Mouse (Mus musculus) c-Kit-positive CD71-positive TER-119-negative erythroid progenitor cells, embryonic 14.5 days (primary cell): ENCODE results near the gene Fbxo46.
A peak's percentile ranks its signal among the peaks of the same experiment; 100 is the strongest.

Source experiments
- DNase-seq: peaks from one replicate; pipeline ENCODE4 v3.0.0-alpha.2; 2013; ENCODE audit warnings: low read depth

Gene Fbxo46

DNA sequence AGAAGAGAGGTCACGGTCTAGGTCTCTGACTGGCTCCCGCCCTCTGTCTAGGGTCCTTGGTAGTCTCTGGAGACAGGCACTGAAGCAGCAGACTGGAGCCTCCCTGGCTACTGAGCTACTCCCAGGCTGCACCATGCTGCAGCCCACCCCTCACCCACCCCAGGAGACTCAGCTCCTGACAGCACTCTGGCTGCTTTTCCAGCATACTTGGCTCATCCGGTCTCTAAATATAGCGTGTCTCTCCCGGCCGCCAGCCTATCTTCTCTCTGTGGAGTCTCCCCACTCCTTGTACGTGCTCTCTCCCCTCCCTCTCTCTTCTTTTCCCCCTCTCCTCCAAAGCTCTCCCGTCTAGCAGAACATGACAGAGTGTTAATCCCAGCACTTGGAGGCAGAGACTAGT is 50.5 kb downstream of the Fbxo46 start:
- no peak for DNase-seq

DNA sequence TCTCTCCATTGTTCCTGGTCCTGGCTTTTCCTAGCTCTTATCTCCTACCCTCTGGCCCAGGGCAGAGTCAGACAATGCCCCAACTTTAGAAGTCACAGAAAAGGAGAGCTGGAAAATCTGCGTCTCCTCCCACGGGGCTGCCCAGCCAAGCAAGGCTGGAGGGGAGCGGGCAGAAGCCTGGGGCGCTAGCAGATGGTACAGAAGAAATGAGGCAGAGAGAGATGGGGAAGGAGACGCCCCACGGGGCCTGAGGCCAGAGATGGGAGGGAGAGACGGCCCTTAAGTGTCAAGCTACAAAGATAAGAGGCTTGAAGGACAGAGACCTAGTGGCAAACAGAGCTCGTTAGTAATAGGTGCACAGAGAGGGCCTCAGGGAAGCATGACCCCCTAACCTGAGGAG is 52.2 kb downstream of the Fbxo46 start:
- no peak for DNase-seq

DNA sequence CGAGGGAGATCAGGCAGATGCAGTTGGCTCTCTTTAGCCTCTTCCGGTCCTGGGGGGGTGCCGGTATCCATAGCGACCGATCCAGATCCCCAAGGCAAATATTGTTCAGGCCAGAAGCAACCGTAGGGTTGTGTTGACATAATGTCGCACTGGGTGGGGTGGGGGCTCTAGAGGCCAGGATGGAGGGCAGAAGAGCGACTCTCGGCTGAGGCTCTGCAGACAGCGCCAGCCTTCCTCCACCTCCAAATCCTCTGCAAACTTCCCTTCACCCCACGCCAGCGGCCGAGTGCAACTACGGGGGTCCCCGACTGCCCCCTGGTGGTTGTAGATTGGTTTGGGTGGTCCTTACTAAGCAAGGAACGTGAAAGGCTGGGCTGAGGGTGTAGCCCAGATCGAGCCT is 53.2 kb downstream of the Fbxo46 start:
- DNase-seq, result peak; percentile 57

DNA sequence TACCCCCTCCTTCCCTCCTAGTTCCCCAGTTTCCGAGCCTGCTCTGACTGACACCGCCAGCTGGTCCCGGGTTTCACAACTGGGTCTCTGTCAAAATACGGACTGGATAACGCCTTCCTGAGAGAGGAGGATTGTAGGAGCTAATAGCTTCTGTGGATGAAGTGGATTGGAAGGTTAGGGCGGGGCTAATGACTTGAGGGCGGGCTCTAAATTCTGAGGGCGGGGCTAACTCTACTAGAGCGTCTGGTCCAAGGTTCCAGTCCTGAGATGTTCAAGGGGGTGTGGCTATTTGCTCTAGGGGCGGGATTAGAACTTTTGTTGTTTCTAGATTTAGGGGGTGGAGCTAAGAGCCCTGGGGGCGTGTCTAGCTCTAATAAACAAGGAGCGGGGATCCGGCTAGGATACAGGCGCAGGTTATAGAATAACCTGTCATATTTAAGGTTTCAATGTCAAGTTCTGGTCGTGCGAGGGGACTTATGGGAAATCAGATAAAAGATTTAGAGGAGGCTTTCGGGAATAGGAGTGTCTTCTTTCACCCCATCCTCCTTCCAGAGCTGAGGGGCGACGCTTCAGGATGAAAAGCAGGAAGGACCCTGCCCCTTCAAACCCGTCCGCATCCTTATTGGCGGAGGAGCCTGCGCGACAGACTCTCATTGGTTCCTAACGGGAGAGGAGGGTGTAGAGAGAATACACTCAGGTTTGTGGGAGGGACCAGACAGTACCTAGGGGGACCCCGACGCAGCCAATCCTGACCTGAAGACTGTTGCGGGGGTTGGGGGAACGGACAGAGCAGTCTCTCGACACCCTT is 56.3 kb downstream of the Fbxo46 start, which contains the start of gene Eml2:
Gene Eml2, plus strand, starts transcription at position 714 of the 808 bp plus-strand sequence.
- DNase-seq, result no peak

DNA sequence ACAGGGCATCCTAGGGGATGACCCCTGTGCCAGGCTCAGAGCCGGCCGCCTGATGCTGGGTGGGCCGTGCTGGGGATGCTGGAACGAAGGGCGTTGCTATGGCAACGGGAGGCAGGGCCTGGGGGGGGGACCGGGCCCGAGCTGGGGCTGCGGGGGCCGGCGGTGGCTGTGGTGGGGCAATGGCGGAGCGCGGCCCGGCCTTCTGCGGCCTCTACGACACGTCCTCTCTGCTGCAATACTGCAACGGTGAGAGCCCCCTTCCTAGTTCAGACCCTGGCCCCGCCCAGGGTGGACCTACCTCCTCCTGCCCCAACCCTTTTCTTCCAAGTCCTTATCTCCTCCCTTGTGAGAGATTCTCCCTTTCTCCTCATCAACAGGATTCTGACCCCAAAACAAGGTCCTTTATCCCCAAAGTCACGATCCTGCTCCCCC is 56.9 kb downstream of the Fbxo46 start:
- DNase-seq, result no peak

DNA sequence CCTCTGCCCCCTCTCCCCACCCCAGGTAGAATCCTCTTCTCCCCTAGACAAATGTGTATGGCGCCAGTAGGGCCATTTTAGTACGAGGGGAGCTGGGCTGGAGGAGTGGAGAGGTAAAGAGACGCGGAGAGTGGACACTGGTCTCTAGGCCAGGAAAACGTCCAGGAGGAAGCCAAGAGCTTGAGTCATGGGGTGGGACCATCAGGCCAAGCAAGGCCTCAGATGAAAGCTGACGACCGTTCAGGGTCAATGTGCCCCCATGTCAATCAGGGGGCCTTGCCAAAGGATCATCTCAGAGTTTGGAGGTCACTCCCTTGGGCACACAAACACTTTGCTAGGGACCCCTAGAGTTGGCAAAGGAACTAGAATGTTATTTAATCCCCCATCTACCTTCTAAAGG is 57.6 kb downstream of the Fbxo46 start:
- no peak for DNase-seq

DNA sequence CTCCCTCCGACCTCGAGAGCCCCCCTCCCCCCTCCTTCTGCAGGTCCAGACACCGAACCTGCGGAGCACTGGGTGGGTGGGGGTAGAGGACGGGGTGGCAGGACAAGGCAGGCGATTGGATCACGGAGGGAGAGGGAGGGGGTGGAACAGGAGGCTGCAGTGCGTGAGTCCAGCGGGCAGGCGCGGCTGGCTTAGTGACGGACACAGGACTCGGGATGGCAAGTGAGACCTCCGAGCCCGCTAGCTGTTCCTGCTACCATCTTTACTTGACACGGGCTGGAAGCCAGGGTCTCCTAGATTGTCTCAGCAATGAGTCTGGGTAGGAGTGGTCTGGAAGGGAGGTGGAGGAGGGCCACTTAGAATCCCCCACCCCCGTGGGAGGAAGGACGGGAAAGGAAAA is 58.4 kb downstream of the Fbxo46 start:
- DNase-seq, result no peak

DNA sequence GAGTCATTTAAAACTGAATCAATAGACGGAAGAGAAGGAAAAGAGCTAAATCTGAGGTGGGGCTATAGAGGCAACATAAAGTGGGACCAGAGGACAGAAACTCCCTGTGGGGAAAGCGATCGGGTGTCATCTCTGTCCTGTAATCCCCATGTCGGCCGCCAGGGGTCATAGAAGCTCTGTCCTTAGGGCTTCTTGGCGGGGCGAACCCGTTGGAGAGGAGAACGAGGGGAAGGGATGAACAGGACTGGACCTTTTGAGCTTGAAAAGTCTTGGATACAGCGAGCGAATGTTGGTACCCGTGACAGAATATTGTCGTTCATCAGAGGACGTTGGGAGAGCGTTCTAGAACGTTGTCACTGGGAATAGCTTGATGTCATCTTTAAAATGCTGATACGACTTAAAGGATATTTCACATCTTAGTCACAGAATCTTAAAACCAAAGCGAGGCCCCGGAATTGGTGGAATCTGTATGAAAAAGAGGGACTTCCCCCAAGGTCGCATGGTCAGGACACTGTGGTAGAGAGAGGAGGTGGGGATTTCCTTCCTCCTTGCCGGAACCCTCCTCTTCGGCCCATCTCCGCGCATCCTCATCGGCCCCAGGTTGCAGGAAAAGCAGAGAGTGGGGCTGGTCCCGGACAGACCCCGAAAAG is 58.9 kb downstream of the Fbxo46 start:
- DNase-seq, result peak; percentile 68

DNA sequence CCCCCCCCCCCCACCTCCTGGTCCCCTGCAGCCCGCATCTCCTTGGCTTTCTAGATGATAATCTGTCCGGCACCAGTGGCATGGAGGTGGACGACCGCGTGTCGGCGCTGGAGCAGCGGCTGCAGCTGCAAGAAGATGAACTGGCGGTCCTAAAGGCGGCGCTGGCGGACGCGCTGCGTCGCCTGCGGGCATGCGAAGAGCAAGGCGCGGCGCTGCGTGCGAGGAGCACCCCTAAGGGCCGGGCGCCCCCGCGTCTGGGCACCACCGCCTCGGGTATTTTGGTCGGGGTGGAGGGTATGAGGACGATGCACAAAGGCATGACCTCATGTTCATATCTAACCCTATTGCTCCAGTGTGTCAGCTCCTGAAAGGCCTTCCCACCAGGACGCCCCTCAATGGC is 59.5 kb downstream of the Fbxo46 start:
- no peak for DNase-seq

DNA sequence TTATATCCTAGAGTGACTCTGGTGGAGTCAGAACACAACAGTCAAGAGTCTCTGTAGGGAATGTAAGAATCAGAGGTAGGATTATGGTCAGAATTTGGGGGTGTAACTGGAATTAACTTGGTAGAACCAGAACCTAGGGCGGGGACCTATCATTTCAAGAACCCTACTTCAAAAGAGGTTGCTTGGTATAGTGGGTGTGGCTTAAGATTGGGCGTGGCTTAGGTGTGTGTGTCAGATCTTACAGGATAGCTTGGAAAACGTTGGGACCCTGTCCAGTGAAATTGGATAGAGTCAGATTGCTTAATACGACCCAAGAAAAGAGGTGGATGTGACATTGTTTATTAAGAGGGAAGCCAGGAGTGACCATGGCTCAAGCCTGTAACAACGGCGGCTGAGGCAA is 60.3 kb downstream of the Fbxo46 start:
- no peak for DNase-seq

DNA sequence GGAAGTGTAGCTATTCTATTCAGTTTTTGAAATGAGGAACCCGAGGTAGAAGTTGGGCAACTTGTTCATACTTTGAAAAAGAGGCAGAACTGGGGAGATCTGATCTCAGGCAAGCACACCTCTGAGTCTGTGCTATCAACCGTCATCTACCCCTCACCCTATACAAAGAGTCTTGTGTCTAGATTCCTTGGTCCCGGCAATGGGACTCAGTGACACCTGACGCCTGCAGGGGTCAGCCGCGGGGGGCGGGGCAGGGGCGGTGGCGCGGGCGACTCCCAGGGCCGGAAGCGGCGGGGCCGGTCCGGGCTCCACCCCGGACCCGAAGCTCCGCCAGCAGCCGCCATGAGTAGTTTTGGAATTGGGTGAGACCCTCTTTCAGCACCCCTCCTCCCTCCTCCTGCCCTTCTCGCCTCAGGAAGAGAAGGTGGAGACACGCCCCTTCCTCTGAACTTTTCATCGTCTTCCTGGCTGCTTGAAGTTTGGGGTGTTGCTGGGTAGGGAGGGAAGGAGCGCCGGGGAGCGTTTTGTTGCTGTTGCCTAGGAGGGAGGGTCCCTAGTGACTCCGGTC is 61.3 kb downstream of the Fbxo46 start:
- DNase-seq, result no peak

DNA sequence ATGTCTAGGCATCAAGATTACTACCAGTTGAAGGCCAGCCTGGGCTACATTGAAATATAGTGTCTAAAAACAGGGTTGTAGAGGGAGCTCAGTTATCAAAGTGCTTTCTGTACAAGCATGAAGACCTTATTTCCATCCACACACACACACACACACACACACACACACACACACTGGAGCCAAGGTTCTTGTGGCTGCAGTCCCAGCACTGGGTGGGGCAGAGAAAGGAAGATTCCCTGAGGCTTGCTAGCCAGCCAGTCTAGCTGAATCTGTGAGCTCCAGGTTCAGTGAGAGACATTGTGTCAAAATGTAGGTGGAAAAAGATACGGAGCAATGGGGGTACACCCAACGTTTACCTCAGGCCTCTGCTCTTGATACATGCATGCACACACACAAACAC is 64.6 kb downstream of the Fbxo46 start:
- no peak for DNase-seq

DNA sequence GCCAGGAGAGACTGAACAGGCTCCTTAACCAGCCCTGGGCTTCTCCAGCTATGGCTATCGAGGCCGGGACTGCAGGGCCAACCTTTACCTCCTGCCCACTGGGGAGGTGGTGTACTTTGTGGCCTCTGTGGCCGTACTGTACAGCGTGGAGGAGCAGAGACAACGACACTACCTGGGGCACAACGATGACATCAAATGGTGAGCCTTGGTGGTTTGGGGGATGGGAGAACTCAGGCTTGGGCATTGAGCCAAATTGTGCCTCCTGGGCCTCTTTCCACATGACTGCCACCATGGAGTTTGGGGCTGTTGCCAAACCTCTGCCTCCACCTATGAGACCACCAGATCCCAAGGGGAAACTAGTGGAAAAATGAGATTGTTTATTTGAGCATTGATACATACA is 65.1 kb downstream of the Fbxo46 start:
- DNase-seq, result no peak
